Mouse (Mus musculus) G1E (cell line): ENCODE measurements around the gene Psmb5.

ENCODE experiments used
- CTCF ChIP-seq: IDR thresholded peaks from 2 replicates; pipeline ENCODE4 v1.5.1; 2012; ENCODE audit warnings: low read depth, low read length, inconsistent platforms, mixed read lengths
- GATA1 ChIP-seq: IDR thresholded peaks from 2 replicates; pipeline ENCODE4 v1.6.1; 2012; ENCODE audit warnings: borderline replicate concordance, low read length, inconsistent platforms, mixed read lengths
- POLR2AphosphoS5 ChIP-seq: IDR thresholded peaks from 2 replicates; pipeline ENCODE4 v1.6.1; 2012; ENCODE audit warnings: low read depth, low read length, inconsistent platforms; ENCODE audit not compliant: insufficient replicate concordance

DNA sequence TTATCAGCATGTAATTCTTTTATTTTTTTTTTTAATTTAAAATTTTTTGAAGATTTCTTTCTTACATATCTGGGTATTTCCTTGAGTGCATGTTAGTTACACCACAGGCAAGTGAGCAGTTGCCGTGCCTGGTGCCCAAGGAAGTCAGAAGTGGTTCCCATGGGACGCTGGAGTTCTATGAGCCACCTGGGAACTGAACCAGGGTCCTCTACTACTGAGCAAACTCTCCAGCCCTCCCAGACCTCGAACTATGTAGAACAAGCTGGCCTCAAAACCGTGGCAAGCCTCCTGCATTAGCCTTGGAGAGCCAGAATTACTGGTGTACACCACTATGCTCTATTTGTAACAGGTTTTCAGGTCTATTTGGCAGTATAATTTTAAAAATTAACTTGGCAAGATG lies 15.2 kb downstream of the Psmb5 start:
- no peak for TF ChIP-seq CTCF
- no peak for TF ChIP-seq GATA1
- TF ChIP-seq POLR2AphosphoS5: no peak
